Mouse (Mus musculus) heart, postnatal 14 days (tissue): ENCODE results near the gene Olr1. TPM values are rescaled to one million over a fixed set of nuclear protein-coding genes. Genes with fewer than 3 reads are reported as not detected.

ENCODE experiments used
- DNase-seq, 2 experiments: peaks; one replicate each; pipeline ENCODE4 v3.0.0; 2021 to 2022
- intact Hi-C: fragments of 180-260 bp; cut with DNase I; formaldehyde crosslinking; loops from one replicate; pipeline ENCODE4 v1.15.1; 2025
- long read RNA-seq, 2 experiments: library from polyadenylated mRNA; stranded (forward); transcript quantifications; one replicate each; pipeline ENCODE4 v2.0.0; 2021
- total RNA-seq, 2 experiments: library from RNA; stranded (reverse); gene quantifications; 2 replicates each; pipeline ENCODE4 v1.2.3; 2021

The Olr1 gene
- under 1 TPM in 1 of 2 experiments, not detected in 1; 0.12 TPM for total RNA-seq
- long read RNA-seq, experiment 1, result 0 reads
- long read RNA-seq, experiment 2, result 0 reads

GRCm38 (mm10) chr6:129507024-129507423 is at the start of gene Olr1:
Gene Olr1 (minus strand): TSS chr6:129507165.
- intact Hi-C loops, result no loop called here
- no peak for DNase-seq

DNA sequence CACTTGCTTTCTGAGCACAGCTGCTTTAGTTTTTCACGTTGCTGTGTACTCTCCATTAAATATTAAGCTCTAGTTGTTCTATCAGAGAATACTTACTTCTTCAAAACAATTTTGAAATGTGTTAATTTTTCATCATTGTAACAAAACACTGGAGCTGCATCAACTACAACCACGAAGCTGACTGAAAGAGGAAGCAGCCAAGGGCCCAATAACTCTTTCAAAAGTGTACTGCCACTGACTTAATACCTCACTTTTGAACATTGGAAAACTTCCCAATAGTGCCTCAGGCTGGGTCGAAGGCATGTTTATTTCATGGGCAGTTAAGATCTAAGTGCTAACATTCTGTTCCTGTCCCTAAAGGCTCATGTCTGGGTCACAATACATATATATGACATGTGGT is 41.0 kb upstream of the Olr1 start:
- DNase-seq, result no peak
- intact Hi-C loops, result no loop called here

DNA sequence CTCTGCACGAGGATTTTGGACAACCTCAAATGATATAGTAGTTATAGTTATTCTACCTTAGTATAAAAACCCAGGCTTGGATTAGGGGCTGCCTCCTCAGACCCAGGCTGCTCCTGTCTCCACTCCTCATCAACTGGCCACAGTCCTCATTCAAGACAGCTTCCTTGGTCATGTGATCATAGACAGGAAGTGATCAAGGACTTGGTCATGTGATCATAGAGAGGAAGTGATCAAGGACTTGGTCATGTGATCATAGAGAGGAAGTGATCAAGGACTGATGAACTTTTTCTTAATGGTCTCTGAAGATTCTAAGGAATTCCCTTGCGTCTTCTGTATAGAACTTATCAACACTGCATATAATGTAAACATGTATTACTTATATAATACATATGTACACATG is 40.3 kb upstream of the Olr1 start:
- no peak for DNase-seq
- intact Hi-C loops, result no loop called here

DNA sequence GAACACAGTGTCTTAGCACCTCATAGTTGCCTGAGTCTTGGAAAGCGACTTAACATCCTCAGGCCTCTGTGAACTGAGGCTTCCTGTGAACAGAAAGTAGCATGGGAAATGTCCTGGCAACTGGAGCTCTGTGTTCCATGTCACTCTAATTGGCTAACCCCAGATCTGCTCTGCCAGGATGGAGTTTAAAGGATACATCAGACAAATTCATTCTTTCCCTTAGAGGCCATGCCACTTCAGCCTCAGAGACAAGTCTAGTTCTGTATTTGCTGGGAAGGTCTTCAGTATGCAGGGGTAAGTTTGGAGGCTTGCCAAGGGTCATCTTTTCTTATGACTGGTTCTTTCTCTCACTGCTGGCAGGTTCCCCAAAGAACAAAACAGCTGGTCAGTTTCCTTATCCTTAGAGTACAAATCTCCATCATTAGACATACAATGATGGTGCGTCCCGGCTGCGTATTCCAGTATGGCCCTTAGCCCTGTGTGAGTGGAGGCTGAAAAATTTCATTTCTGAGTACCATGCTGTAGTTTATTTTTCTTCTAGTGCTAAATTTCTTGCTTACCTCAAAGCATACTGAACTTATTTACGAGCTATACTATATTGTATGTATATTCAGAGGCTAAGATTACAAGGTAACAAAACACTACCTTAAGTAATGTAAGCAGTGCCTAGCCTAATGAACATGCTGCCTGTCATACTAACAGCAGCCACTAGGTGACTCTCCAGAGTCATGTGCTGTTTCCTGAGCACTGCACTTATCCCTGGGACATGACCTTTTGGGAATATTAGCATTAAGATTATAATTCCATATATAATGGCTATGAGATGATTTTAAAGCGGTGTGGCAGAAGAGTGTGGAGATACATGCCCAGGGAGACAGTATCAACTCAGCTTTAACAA is 37.0 kb upstream of the Olr1 start:
- DNase-seq, result peak; percentile 65 to 79
- intact Hi-C loops, result loop anchor here (2.0 kb wide), 1 partner anchor 15 kb away; no protein-coding TSS in a partner anchor

DNA sequence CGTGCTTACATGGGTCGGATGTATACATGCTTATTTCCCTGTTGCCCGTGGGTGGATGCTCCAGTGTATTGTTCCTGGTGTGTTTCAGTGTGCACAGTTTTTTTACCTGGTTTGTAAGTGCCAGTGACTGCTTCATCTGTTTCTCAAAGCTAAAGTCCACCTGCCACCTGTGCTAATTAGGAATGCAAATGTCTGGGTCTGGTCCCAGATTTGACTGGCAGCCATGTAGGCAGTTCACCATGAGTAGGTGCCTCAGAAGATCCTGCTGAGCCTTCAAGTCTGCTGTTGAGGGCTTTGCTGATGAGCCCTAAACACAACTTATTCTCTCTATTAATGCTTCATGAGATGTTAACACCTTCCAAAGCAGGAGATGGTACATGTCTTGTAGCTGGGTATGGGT is 35.6 kb upstream of the Olr1 start:
- DNase-seq, result no peak
- intact Hi-C loops, result no loop called here

- DNase-seq, result no peak
These were observed 35.0 kb upstream of the Olr1 start for GRCm38 (mm10) chr6:129541931-129542330.

GRCm38 (mm10) chr6:129538555-129538954 is 31.6 kb upstream of the Olr1 start:
- intact Hi-C loops, result loop anchor here (10.0 kb wide), 1 partner anchor 694 kb away; no protein-coding TSS in a partner anchor
- DNase-seq, result no peak

More at GRCm38 (mm10) chr6:129541931-129542330, 35.0 kb upstream of the Olr1 start:
- intact Hi-C loops, result no loop called here

DNA sequence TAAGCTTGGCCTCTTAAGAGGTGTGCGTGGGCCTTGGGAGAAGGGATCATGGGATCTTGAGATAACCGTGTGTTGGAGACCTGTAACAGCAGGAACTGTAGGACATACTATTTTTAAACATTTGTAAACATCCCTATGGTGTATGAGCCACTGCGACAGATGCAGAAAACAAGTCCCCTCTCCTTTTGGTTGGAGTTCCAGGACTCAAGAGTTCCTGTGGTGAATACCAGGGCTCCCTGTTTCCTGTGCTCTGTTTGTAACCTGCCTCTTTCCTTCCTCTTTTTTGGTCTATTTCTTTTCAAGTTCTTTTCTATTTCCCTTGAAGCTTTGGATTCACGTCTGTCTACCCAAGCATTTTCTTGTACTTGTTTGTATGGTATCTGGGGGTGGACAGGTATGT is 28.8 kb upstream of the Olr1 start:
- DNase-seq, result no peak
- intact Hi-C loops, result loop anchor here (10.0 kb wide), 1 partner anchor 691 kb away; no protein-coding TSS in a partner anchor

- intact Hi-C loops, result loop anchor here (10.0 kb wide), 1 partner anchor 690 kb away; no protein-coding TSS in a partner anchor
- DNase-seq, result no peak
These were observed 27.7 kb upstream of the Olr1 start for GRCm38 (mm10) chr6:129534627-129535190.

DNA sequence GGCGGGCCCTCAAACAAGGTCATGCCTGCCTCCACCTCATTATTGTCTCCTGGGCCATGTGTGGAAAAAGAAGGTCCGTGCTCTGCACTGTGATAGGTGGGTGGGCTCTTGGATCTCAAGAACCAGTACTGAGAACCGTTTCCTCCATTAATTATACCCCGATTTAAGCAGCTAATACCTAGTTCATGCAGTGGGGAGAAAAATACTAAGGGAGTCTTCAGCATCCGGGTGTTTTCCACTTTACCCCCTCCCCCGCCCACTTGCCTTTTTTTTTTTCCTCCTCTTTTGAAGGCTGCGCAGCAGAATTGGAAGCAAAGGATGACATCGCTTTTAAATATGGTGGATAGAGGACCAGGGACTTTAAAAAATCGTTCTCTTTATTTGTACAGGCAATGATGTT is 27.1 kb upstream of the Olr1 start:
- no peak for DNase-seq
- intact Hi-C loops, result loop anchor here (10.0 kb wide), 1 partner anchor 689 kb away; no protein-coding TSS in a partner anchor

GRCm38 (mm10) chr6:129532942-129533860 is 26.2 kb upstream of the Olr1 start, which contains the start of gene Gabarapl1:
Gene Gabarapl1 (plus strand): TSS chr6:129533160.
- DNase-seq, result peak; percentile 84 to 87
- intact Hi-C loops, result loop anchor here (10.0 kb wide), 1 partner anchor 688 kb away; no protein-coding TSS in a partner anchor

DNA sequence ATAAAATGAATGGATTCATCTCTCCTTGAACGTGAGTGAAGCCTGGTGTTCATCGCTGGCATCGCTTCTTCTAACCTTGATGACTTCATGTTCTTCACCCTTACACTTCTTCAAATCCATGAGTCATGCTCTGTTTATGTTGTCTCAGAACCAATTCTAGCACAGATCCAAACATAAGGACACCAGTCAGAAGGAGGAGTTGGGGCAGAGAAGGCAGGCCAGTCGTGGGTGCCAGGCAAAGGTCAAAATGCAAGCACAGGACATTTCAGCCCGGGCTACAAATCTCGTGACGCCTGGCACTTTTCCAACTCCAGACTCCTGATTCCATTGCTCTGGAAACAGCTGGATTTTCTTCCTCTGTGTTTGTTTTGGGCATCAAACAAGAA is 25.6 kb upstream of the Olr1 start:
- DNase-seq, result peak; percentile 77 to 80
- intact Hi-C loops, result loop anchor here (10.0 kb wide), 1 partner anchor 688 kb away; no protein-coding TSS in a partner anchor

DNA sequence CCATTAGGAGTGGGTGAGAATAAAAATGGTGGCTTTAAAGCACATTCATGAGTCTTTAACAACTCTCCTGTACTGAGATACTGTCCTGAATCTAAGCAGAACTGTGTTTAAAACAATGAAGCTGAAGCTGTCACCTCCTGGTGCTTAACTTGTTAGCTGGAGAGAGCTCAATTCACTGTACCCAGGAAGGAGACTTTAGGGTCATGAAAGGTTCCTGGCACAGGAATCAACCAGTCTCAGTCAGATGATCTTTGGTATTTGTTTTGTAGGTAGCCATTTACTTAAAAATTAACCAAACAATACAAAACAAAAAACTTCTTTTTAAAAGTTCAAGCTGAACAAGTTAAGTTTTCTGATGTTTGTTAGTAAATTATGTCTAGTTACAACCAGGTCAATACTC is 23.3 kb upstream of the Olr1 start:
- intact Hi-C loops, result loop anchor here (10.0 kb wide), 1 partner anchor 685 kb away; no protein-coding TSS in a partner anchor
- DNase-seq, result no peak

- intact Hi-C loops, result loop anchor here (10.0 kb wide), 1 partner anchor 685 kb away; no protein-coding TSS in a partner anchor
- no peak for DNase-seq
These were observed 22.6 kb upstream of the Olr1 start for GRCm38 (mm10) chr6:129529605-129530004.

GRCm38 (mm10) chr6:129527416-129527815 is 20.5 kb upstream of the Olr1 start:
- DNase-seq, result no peak
- intact Hi-C loops, result no loop called here

DNA sequence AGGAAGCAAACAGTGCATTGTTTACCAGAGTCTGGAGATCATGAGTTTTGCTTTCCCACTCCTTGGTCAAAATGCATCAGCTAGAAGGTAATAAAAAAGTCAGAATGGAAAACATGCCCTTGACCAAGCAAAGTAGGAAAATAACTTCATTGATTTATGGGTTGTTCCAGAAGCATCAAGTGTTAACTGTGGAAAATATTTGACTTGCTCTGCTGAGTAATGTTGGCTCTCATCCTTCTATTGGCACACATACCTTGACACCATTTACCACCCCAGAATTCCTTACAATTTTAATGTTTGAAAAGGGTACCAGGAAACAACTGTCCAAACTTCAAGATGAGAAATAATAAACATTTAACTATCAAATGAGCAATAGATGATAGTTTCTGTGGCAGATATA is 19.1 kb upstream of the Olr1 start:
- DNase-seq, result no peak
- intact Hi-C loops, result no loop called here

DNA sequence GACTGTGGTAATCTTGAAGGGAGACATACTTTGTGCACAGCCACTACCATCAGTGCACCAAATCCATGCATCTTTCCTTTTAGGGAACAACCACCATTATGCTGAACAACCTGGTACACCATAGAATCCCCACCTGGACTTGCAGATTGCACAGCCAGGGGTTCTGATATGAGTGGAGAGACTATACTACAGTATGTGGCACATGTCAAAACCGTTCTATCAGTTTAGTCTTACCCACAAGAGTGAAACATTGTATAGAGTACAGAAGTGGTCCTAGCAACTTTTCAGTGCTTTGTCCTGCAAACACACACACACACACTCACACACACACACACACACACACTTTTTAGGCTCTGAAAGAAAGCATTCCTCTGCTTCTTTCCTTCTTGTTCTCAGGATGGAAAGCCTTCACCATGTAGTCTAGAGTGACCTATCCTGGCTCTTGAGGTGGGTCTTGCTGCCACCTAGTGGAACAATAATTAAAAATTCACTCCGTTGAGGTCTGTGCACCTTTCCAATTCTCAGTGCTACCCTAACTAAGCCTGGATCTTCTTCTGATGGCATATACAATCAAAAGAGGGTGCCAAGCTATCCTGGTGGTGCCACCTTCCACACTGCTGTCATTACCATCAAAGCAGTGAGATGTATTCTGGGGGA is 10.9 kb upstream of the Olr1 start:
- peak in 1 of 2 experiments; percentile 51 for DNase-seq

GRCm38 (mm10) chr6:129516388-129516787 is 9.4 kb upstream of the Olr1 start:
- no peak for DNase-seq
- intact Hi-C loops, result loop anchor here (2.0 to 5.0 kb wide), 2 partner anchors 40 to 41 kb away; no protein-coding TSS in a partner anchor

More for the DNA sequence above, 10.9 kb upstream of the Olr1 start:
- intact Hi-C loops, result loop anchor here (1.0 to 5.0 kb wide), 3 partner anchors 39 to 125 kb away; no protein-coding TSS in a partner anchor

- DNase-seq, result no peak
- intact Hi-C loops, result loop anchor here (5.0 kb wide), 1 partner anchor 42 kb away; no protein-coding TSS in a partner anchor
These were observed 8.1 kb upstream of the Olr1 start for GRCm38 (mm10) chr6:129515068-129515467.
